Mouse (Mus musculus): ENCODE results near the gene Olfr960. TPM values are rescaled to one million over a fixed set of nuclear protein-coding genes. Genes with fewer than 3 reads are reported as not detected.

Gene Olfr960
- not detected in 2 replicates for polyA plus RNA-seq (2015; fragmentation: Nextera tagmentation; extraction: Ambion mirVana)

DNA sequence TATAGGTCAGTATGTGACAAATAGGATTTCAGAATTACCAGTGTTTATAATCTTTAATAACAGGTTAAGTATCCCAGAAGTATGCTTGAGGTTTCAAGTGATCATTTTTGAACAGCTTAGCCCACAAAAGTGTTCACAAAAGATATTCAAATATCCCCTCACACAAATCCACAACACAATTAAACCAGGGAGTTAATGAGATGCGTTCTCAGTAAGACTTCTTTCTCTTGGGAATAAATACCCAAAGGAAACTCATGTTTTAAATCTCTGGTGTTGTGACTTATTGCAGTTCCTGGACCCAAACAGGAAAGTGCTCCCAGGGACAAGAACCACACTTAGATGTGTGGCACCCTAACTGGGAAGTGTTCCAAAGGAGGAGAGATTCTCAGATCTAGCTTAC lies at the start of gene Olfr960:
TSS of gene Olfr960 (plus strand) at position 301 of the 400 bp plus-strand sequence.
- no peak within 1 kb of the TSS for H3K4me2 ChIP-seq (replicated peaks; ENCODE audit: low read depth)
- no peak for ATAC-seq
- WGBS: 84% methylated on average over 1 of the region's 1 CpGs
- no peaks in the 10 kb centered on the region for H3K36me3 ChIP-seq (ENCODE audit: control insufficient read depth, insufficient read depth)
- H3K27me3 ChIP-seq (replicated peaks; ENCODE audit: control insufficient read depth, insufficient read depth, low read length): no peaks in the 10 kb centered on the region
- H3K4me1 ChIP-seq (replicated peaks; ENCODE audit: control insufficient read depth, insufficient read depth, low read length): no peaks in the 10 kb centered on the region
- no peak within 1 kb of the TSS for H3K9ac ChIP-seq (ENCODE audit: low read depth, low read length)
- no peak within 1 kb of the TSS for H3K4me3 ChIP-seq (ENCODE audit: low read depth, low read length)
- no peaks in the 10 kb centered on the region for H3K9me3 ChIP-seq (ENCODE audit: control insufficient read depth)
- no peak for TF ChIP-seq CTCF (IDR thresholded peaks at IDR 0.05; ENCODE audit: low read depth)
- H3K27ac ChIP-seq (ENCODE audit: low read depth, low read length): no peak within 1 kb of the TSS

DNA sequence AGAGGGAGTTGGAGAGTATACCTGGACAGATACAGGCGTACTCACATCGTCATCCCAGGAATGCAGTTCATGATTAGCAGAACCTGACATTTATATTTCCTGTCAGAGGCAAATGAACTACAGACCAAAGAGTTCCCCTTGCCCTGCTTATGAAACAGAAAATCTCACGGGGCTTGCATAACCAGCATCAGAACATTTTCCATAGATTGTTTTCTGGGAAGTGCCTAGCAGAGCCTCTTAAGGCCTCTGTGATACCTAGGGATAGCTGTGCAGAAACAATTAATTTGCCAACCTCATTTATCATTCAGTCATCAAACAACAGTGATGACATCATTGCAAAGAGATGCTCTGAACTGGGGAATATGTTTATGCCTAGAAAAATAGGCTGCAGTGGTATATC lies 45.7 kb upstream of the Olfr960 start, which contains the start of gene Olfr959:
TSS of gene Olfr959 (minus strand) at position 101 of the 400 bp plus-strand sequence.
- H3K27me3 ChIP-seq (replicated peaks; ENCODE audit: control insufficient read depth, insufficient read depth, low read length): no peaks in the 10 kb centered on the region
- H3K4me3 ChIP-seq (ENCODE audit: low read depth, low read length): no peak within 1 kb of the TSS
- H3K27ac ChIP-seq (ENCODE audit: low read depth, low read length): no peak within 1 kb of the TSS
- 74% methylated on average over 3 of the region's 3 CpGs for WGBS
- no peaks in the 10 kb centered on the region for H3K9me3 ChIP-seq (ENCODE audit: control insufficient read depth)
- ATAC-seq: no peak
- no peak within 1 kb of the TSS for H3K4me2 ChIP-seq (replicated peaks; ENCODE audit: low read depth)
- no peaks in the 10 kb centered on the region for H3K4me1 ChIP-seq (replicated peaks; ENCODE audit: control insufficient read depth, insufficient read depth, low read length)
- no peak for TF ChIP-seq CTCF (IDR thresholded peaks at IDR 0.05; ENCODE audit: low read depth)
- no peaks in the 10 kb centered on the region for H3K36me3 ChIP-seq (ENCODE audit: control insufficient read depth, insufficient read depth)
- H3K9ac ChIP-seq (ENCODE audit: low read depth, low read length): no peak within 1 kb of the TSS

DNA sequence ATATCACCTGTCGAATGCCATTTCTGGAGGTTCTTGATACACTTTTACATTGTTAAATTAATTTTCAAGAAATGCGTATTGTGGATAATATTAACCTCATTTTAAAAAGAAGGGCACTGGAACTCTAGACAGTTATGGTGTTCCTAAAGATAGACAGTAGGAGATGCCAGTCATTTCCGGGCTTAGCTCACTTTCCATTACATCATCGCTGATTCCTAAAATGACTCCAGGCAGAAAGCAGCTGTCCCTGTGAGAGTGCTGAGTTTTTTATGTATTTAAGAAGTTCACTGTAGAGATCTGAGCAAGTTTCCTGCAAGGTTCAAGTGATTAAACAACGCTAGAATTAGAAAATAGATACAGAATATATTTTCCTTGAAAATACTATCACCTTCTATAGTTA lies 44.1 kb upstream of the Olfr960 start:
- no peaks in the 10 kb centered on the region for H3K36me3 ChIP-seq (ENCODE audit: control insufficient read depth, insufficient read depth)
- no peaks in the 10 kb centered on the region for H3K27me3 ChIP-seq (replicated peaks; ENCODE audit: control insufficient read depth, insufficient read depth, low read length)
- H3K4me2 ChIP-seq (replicated peaks; ENCODE audit: low read depth): no peak overlapping the region
- no peaks in the 10 kb centered on the region for H3K4me1 ChIP-seq (replicated peaks; ENCODE audit: control insufficient read depth, insufficient read depth, low read length)
- no peak overlapping the region for H3K4me3 ChIP-seq (ENCODE audit: low read depth, low read length)
- WGBS: 87% methylated on average over 5 of the region's 5 CpGs
- no peaks in the 10 kb centered on the region for H3K9me3 ChIP-seq (ENCODE audit: control insufficient read depth)
- TF ChIP-seq CTCF (IDR thresholded peaks at IDR 0.05; ENCODE audit: low read depth): no peak
- no peak for ATAC-seq
- H3K9ac ChIP-seq (ENCODE audit: low read depth, low read length): no peak overlapping the region
- H3K27ac ChIP-seq (ENCODE audit: low read depth, low read length): no peak overlapping the region

- H3K4me3 ChIP-seq (ENCODE audit: low read depth, low read length): peak overlapping the region; percentile 34
- 0 out of 2 replicates have a peak, but pooled peaks have one; percentile 38 for ATAC-seq
- H3K27me3 ChIP-seq (replicated peaks; ENCODE audit: control insufficient read depth, insufficient read depth, low read length): no peaks in the 10 kb centered on the region
- H3K9ac ChIP-seq (ENCODE audit: low read depth, low read length): no peak overlapping the region
- H3K36me3 ChIP-seq (ENCODE audit: control insufficient read depth, insufficient read depth): no peaks in the 10 kb centered on the region
- H3K27ac ChIP-seq (ENCODE audit: low read depth, low read length): no peak overlapping the region
- peak overlapping the region; percentile 60 for H3K4me2 ChIP-seq (replicated peaks; ENCODE audit: low read depth)
- no peaks in the 10 kb centered on the region for H3K9me3 ChIP-seq (ENCODE audit: control insufficient read depth)
- TF ChIP-seq CTCF (IDR thresholded peaks at IDR 0.05; ENCODE audit: low read depth): no peak
- H3K4me1 ChIP-seq (replicated peaks; ENCODE audit: control insufficient read depth, insufficient read depth, low read length): no peaks in the 10 kb centered on the region
- WGBS: under 1% methylated on average over 19 of the region's 19 CpGs
Measured at GRCm38 (mm10) chr9:39602536-39603332, 18.4 kb upstream of the Olfr960 start.

DNA sequence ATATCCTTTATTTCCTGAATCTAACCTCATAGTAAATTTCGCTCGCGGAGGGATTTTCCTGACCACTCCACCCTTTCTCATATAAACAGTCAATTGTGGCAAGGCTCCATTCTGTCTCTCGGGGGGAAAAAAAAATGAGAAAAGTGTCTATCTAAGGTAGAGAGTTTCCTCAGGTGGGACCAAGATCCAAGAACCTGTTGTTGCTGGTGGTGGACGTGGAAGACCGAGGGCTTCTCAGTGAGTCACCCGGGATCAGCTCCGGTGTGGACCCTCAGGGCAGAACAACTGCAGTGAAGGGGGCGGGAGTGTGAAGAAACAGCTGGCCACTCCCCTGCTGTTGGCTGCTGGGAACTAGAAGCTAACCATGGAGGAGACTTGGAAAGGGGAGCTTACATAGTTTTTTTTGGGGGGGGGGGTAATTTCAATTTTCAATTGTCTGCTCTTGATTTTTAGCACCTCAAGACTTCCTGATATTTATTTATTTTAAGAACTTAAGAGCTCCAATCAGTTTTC lies 17.8 kb upstream of the Olfr960 start:
- peak overlapping the region; percentile 60 for H3K4me2 ChIP-seq (replicated peaks; ENCODE audit: low read depth)
- no peak for TF ChIP-seq CTCF (IDR thresholded peaks at IDR 0.05; ENCODE audit: low read depth)
- H3K36me3 ChIP-seq (ENCODE audit: control insufficient read depth, insufficient read depth): no peaks in the 10 kb centered on the region
- H3K9ac ChIP-seq (ENCODE audit: low read depth, low read length): no peak overlapping the region
- no peaks in the 10 kb centered on the region for H3K4me1 ChIP-seq (replicated peaks; ENCODE audit: control insufficient read depth, insufficient read depth, low read length)
- H3K4me3 ChIP-seq (ENCODE audit: low read depth, low read length): peak overlapping the region; percentile 34
- no peaks in the 10 kb centered on the region for H3K9me3 ChIP-seq (ENCODE audit: control insufficient read depth)
- no peaks in the 10 kb centered on the region for H3K27me3 ChIP-seq (replicated peaks; ENCODE audit: control insufficient read depth, insufficient read depth, low read length)
- no peak overlapping the region for H3K27ac ChIP-seq (ENCODE audit: low read depth, low read length)
- ATAC-seq: no peak
- 1% methylated on average over 9 of the region's 9 CpGs for WGBS

GRCm38 (mm10) chr9:39603999-39604453 lies 17.1 kb upstream of the Olfr960 start, which contains the start of gene AW551984:
TSS of gene AW551984 (minus strand) at chr9:39604403.
- Histone ChIP-seq H3K9me3 (ENCODE audit: control insufficient read depth) (no peaks in the 10 kb centered on the region), H3K9ac (ENCODE audit: low read depth, low read length) (no peak within 1 kb of the TSS), H3K4me1 (replicated peaks; ENCODE audit: control insufficient read depth, insufficient read depth, low read length) (no peaks in the 10 kb centered on the region), H3K4me3 (ENCODE audit: low read depth, low read length) (peak within 1 kb of the TSS; percentile 34), H3K36me3 (ENCODE audit: control insufficient read depth, insufficient read depth) (no peaks in the 10 kb centered on the region), H3K27me3 (replicated peaks; ENCODE audit: control insufficient read depth, insufficient read depth, low read length) (no peaks in the 10 kb centered on the region), H3K27ac (ENCODE audit: low read depth, low read length) (no peak within 1 kb of the TSS), H3K4me2 (replicated peaks; ENCODE audit: low read depth) (peak within 1 kb of the TSS; percentile 60)
- no peak for TF ChIP-seq CTCF (IDR thresholded peaks at IDR 0.05; ENCODE audit: low read depth)
- ATAC-seq: no peak
- WGBS: 2% methylated on average over 8 of the region's 8 CpGs
